Mouse (Mus musculus) liver, postnatal 0 days (tissue): Measurements from ENCODE around the gene Rbm20. TPM values are rescaled to one million over a fixed set of nuclear protein-coding genes. Genes with fewer than 3 reads are reported as not detected.

Source experiments
- ATAC-seq: fragments of 200-750 bp; cut with Nextera tagmentation; 2 replicates; pipeline ENCODE4 v1.8.0; 2017; ENCODE audit warnings: mild to moderate bottlenecking, moderate library complexity
- DNase-seq: peaks from one replicate; pipeline ENCODE4 v3.0.0-alpha.2; 2016
- H3K27ac ChIP-seq: fragments of 300-500 bp; sonication (generic); 2 replicates; pipeline ENCODE4 v1.5.1; 2014; ENCODE audit warnings: antibody characterized with exemption, moderate library complexity, mild to moderate bottlenecking, low read depth
- H3K27me3 ChIP-seq: fragments of 300-500 bp; sonication (generic); 2 replicates; pipeline ENCODE4 v1.6.1; 2014; ENCODE audit warnings: low read length, control low read depth, mixed read lengths; ENCODE audit not compliant: insufficient read depth
- H3K36me3 ChIP-seq: fragments of 300-500 bp; sonication (generic); replicated peaks from 2 replicates; pipeline ENCODE4 v1.6.1; 2014; ENCODE audit warnings: mild to moderate bottlenecking, control low read depth, low read length, moderate library complexity, mixed read lengths; ENCODE audit not compliant: insufficient read depth
- H3K4me1 ChIP-seq: fragments of 300-500 bp; sonication (generic); 2 replicates; pipeline ENCODE4 v1.6.1; 2014; ENCODE audit warnings: antibody characterized with exemption, mild to moderate bottlenecking, control low read depth; ENCODE audit not compliant: insufficient read depth
- H3K4me2 ChIP-seq: fragments of 300-500 bp; sonication (generic); 2 replicates; pipeline ENCODE4 v1.6.1; 2014; ENCODE audit warnings: low read depth, mild to moderate bottlenecking, low read length, moderate library complexity, mixed read lengths
- H3K4me3 ChIP-seq: fragments of 300-500 bp; sonication (generic); 2 replicates; pipeline ENCODE4 v1.5.1; 2014; ENCODE audit warnings: low read depth, low read length
- H3K9ac ChIP-seq: fragments of 300-500 bp; sonication (generic); replicated peaks from 2 replicates; pipeline ENCODE4 v1.6.1; 2014; ENCODE audit warnings: mild to moderate bottlenecking, moderate library complexity
- H3K9me3 ChIP-seq: fragments of 300-500 bp; sonication (generic); 2 replicates; pipeline ENCODE4 v1.6.1; 2016; ENCODE audit warnings: mild to moderate bottlenecking, control low read depth, low read length, mixed read lengths
- CTCF ChIP-seq: sonication (generic); IDR thresholded peaks from 2 replicates; pipeline ENCODE4 v1.5.1; 2016; ENCODE audit warnings: antibody characterized with exemption, low read depth
- EP300 ChIP-seq: IDR thresholded peaks from 2 replicates; pipeline ENCODE4 v1.6.1; 2016; ENCODE audit warnings: antibody characterized with exemption, low read depth, mild to moderate bottlenecking
- WGBS: fragments of 180-500 bp; shearing (Covaris S2); extraction: QIAGEN DNeasy Blood & Tissue Kit; methylation state at CpG from one replicate; pipeline ENCODE4 v1.1.7; 2014; ENCODE audit not compliant: insufficient replicate concordance; 5-methylcytosine and 5-hydroxymethylcytosine counted together
- polyA plus RNA-seq: library from polyadenylated mRNA; unstranded; fragments of >200 nt; fragmentation: Nextera tagmentation; extraction: Ambion mirVana; gene quantifications from 2 replicates; pipeline ENCODE4 v1.2.1, GENCODE M21; 2015

Gene Rbm20
- polyA plus RNA-seq, 1 experiment from 2014 or later: 0.16 TPM

- 61% methylated on average over 3 of the region's 3 CpGs for WGBS
- ATAC-seq: no peak
- no peaks in the 10 kb centered on the region for H3K9me3 ChIP-seq
Observed at GRCm38 (mm10) chr19:53745354-53745753, 68.2 kb downstream of the Rbm20 start.

GRCm38 (mm10) chr19:53746116-53746515 is 69.0 kb downstream of the Rbm20 start:
- H3K36me3 ChIP-seq: no peaks in the 10 kb centered on the region
- WGBS: 71% methylated on average over 9 of the region's 9 CpGs
- no peak overlapping the region for H3K4me2 ChIP-seq
- no peaks in the 10 kb centered on the region for H3K27me3 ChIP-seq
- no peaks in the 10 kb centered on the region for H3K4me1 ChIP-seq
- no peak for DNase-seq
- H3K9ac ChIP-seq: no peak overlapping the region
- no peaks in the 10 kb centered on the region for H3K9me3 ChIP-seq
- TF ChIP-seq CTCF (no peak), EP300 (no peak)
- H3K27ac ChIP-seq: no peak overlapping the region
- no peak overlapping the region for H3K4me3 ChIP-seq
- ATAC-seq: no peak

More at GRCm38 (mm10) chr19:53745354-53745753, 68.2 kb downstream of the Rbm20 start:
- H3K27ac ChIP-seq: no peak overlapping the region
- no peak overlapping the region for H3K4me2 ChIP-seq
- H3K4me3 ChIP-seq: no peak overlapping the region
- no peak for DNase-seq
- TF ChIP-seq CTCF (no peak), EP300 (no peak)
- no peak overlapping the region for H3K9ac ChIP-seq
- H3K27me3 ChIP-seq: no peaks in the 10 kb centered on the region
- H3K4me1 ChIP-seq: no peaks in the 10 kb centered on the region
- no peaks in the 10 kb centered on the region for H3K36me3 ChIP-seq

- ATAC-seq: no peak
- WGBS: 73% methylated on average over 13 of the region's 13 CpGs
Observed at GRCm38 (mm10) chr19:53748236-53748775, 71.2 kb downstream of the Rbm20 start.

GRCm38 (mm10) chr19:53749326-53749725 is 72.2 kb downstream of the Rbm20 start:
- no peak for ATAC-seq
- Histone ChIP-seq H3K9ac (no peak overlapping the region), H3K9me3 (no peaks in the 10 kb centered on the region), H3K4me1 (peaks cover under 1% of the 10 kb centered on the region; the same call in 1 of the 2 replicates), H3K4me3 (no peak overlapping the region), H3K36me3 (no peaks in the 10 kb centered on the region), H3K27ac (no peak overlapping the region), H3K4me2 (no peak overlapping the region), H3K27me3 (no peaks in the 10 kb centered on the region)
- WGBS: 89% methylated on average over 8 of the region's 8 CpGs
- DNase-seq: no peak
- TF ChIP-seq EP300 (no peak), CTCF (no peak)

More at GRCm38 (mm10) chr19:53748236-53748775, 71.2 kb downstream of the Rbm20 start:
- Histone ChIP-seq H3K9me3 (no peaks in the 10 kb centered on the region), H3K36me3 (no peaks in the 10 kb centered on the region), H3K4me2 (no peak overlapping the region), H3K4me1 (no peaks in the 10 kb centered on the region), H3K9ac (no peak overlapping the region), H3K27me3 (no peaks in the 10 kb centered on the region), H3K27ac (no peak overlapping the region), H3K4me3 (no peak overlapping the region)
- TF ChIP-seq EP300: no peak
- no peak for TF ChIP-seq CTCF
- DNase-seq: no peak

- Histone ChIP-seq H3K4me2 (no peak overlapping the region), H3K9ac (no peak overlapping the region), H3K27me3 (no peaks in the 10 kb centered on the region), H3K9me3 (peaks cover 3% of the 10 kb centered on the region; the same call in 1 of the 2 replicates), H3K36me3 (no peaks in the 10 kb centered on the region), H3K4me1 (peaks cover 4% of the 10 kb centered on the region; the same call in 1 of the 2 replicates), H3K4me3 (no peak overlapping the region), H3K27ac (no peak overlapping the region)
- WGBS: 73% methylated on average over 22 of the region's 22 CpGs
- TF ChIP-seq CTCF (no peak), EP300 (no peak)
- ATAC-seq (no peak), DNase-seq (no peak)
Observed at GRCm38 (mm10) chr19:53751420-53752185, 74.5 kb downstream of the Rbm20 start.

- 59% methylated on average over 7 of the region's 7 CpGs for WGBS
- peaks cover 4% of the 10 kb centered on the region; the same call in 1 of the 2 replicates for H3K4me1 ChIP-seq
- no peak overlapping the region for H3K4me2 ChIP-seq
- ATAC-seq: no peak
- TF ChIP-seq EP300 (no peak), CTCF (peak; percentile 54)
- H3K27me3 ChIP-seq: no peaks in the 10 kb centered on the region
- H3K9me3 ChIP-seq: peaks cover 4% of the 10 kb centered on the region; the same call in 1 of the 2 replicates
- no peak overlapping the region for H3K9ac ChIP-seq
- H3K36me3 ChIP-seq: no peaks in the 10 kb centered on the region
- H3K4me3 ChIP-seq: no peak overlapping the region
- DNase-seq: no peak
- H3K27ac ChIP-seq: no peak overlapping the region
Observed at GRCm38 (mm10) chr19:53752993-53753392, 75.9 kb downstream of the Rbm20 start.
